Mouse (Mus musculus) megakaryocyte, embryonic 14.5 days (primary cell): ENCODE data around the gene Fbxl7. TPM values are rescaled to one million over a fixed set of nuclear protein-coding genes. Genes with fewer than 3 reads are reported as not detected.
A peak's percentile ranks its signal among the peaks of the same experiment; 100 is the strongest.

Experiments
- H3K27me3 ChIP-seq: replicated peaks from 2 replicates; pipeline ENCODE3; 2012; ENCODE audit warnings: inconsistent platforms
- H3K36me3 ChIP-seq: replicated peaks from 2 replicates; pipeline ENCODE3; 2012; ENCODE audit warnings: low read length, inconsistent platforms, mixed read lengths
- H3K4me1 ChIP-seq: 2 replicates; pipeline ENCODE4 v1.6.1; 2012; ENCODE audit warnings: inconsistent platforms
- H3K4me3 ChIP-seq: replicated peaks from 2 replicates; pipeline ENCODE3; 2012; ENCODE audit warnings: moderate library complexity, mild to moderate bottlenecking, inconsistent platforms
- H3K9me3 ChIP-seq: 2 replicates; pipeline ENCODE4 v1.6.1; 2012; ENCODE audit warnings: inconsistent platforms
- FLI1 ChIP-seq: IDR thresholded peaks from 2 replicates; pipeline ENCODE4 v1.6.1; 2012; ENCODE audit warnings: low read length, inconsistent platforms, mixed read lengths
- GATA1 ChIP-seq: IDR thresholded peaks from 3 replicates; pipeline ENCODE4 v1.6.1; 2012; ENCODE audit warnings: mixed read lengths, low read length, inconsistent platforms, borderline replicate concordance
- polyA plus RNA-seq: library from polyadenylated mRNA; stranded (reverse); fragments of >175 nt; gene quantifications from 2 replicates; pipeline ENCODE4 v1.2.3, GENCODE M21; 2012; ENCODE audit warnings: low replicate concordance; ENCODE audit not compliant: insufficient read depth

Gene Fbxl7
- polyA plus RNA-seq, 1 experiment = 0.04 TPM

DNA sequence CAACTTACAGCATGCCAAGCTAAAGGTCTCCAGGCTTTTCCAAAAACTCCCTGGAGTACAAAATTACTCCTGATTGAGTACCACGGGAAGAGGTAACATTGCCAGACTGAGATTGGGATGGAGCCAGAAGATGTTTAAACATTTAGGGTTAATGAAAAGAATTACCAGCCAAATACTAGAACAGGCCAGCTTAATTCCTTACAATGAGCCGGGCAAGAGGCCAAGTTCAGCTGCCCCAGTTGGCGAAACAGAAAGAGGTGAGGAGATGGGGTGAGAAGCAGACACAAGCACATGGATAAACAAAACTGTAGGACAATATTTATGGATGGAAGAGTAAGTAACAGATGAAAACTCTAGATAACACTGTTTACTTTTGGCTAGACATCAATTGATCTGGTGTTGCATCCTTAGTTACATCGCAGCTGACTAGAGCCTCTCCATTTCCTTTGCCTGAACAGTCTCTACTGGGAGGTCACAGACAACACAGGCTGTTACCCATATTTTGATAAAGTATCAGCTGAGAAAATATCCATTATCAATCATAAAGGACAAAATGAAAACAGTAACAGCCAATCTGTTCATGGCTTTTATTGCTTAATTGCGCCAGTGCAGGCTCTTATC is 222.0 kb downstream of the Fbxl7 start:
- no peaks in the 10 kb centered on the region for H3K36me3 ChIP-seq
- no peak overlapping the region for H3K4me3 ChIP-seq
- H3K9me3 ChIP-seq = peaks cover 4% of the 10 kb centered on the region
- TF ChIP-seq FLI1 (no peak), GATA1 (no peak)
- no peaks in the 10 kb centered on the region for H3K27me3 ChIP-seq
- H3K4me1 ChIP-seq = no peaks in the 10 kb centered on the region

DNA sequence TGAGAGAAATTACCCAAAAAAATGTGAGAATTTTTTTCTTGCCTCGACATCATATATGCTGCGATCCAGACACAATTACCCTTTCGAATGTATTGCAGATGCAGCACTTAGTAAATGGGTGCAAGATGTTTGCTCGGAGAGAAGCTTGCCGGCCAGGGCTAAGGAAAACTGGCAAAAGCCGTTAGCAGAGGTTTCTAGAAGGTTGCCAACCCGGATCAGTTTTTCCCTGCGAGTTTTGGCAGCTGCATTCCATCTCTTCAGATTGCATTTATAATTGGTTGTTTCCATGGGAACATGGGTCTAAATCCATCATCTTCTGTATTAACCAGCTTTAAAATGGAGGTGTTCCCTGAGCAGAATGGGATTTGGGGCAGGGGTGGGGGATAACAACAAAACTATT is 240.4 kb downstream of the Fbxl7 start:
- Histone ChIP-seq H3K36me3 (no peaks in the 10 kb centered on the region), H3K4me1 (no peaks in the 10 kb centered on the region), H3K27me3 (no peaks in the 10 kb centered on the region), H3K4me3 (no peak overlapping the region), H3K9me3 (peaks cover 4% of the 10 kb centered on the region)
- no peak for TF ChIP-seq GATA1
- TF ChIP-seq FLI1 = no peak

DNA sequence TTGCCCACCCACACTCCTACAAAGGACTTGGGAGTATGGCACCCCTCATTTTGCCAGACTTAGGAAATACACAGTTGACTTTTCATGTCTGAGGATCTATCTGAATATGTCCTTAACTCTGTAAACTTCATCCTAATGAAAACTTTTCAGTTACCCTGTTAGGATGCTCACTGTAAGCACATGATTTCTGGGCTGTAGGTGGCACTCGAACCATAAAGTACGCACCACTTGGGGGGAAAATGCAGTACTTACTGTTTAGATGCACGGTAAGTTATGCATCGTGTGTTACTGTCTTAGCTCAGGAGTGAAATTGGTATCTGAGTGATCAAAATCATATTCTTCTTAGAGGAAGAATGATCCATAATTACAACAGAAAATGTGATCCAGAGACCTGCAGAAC is 252.8 kb downstream of the Fbxl7 start:
- H3K36me3 ChIP-seq = no peaks in the 10 kb centered on the region
- peaks cover 5% of the 10 kb centered on the region for H3K9me3 ChIP-seq
- TF ChIP-seq FLI1 (no peak), GATA1 (no peak)
- no peaks in the 10 kb centered on the region for H3K4me1 ChIP-seq
- H3K27me3 ChIP-seq = no peaks in the 10 kb centered on the region
- no peak overlapping the region for H3K4me3 ChIP-seq

DNA sequence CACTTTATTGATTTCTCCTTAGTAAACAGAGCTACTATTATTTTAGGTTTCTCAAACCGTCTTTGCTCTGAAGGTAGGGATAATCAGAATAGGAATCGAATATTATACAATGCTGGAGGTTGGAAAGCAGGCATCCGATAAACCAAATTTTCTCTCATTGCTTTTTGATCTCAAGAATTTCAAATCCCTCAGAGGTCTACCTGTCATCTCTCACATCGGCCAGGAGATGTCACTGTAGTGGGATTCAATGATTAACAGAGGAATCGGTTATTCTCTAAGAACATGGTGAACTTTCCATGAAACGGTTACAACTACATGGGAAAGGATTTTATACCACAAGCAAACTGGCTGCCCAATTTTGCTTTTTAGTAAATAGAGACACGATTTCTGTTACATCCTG is 255.7 kb downstream of the Fbxl7 start:
- Histone ChIP-seq H3K36me3 (no peaks in the 10 kb centered on the region), H3K27me3 (no peaks in the 10 kb centered on the region), H3K9me3 (no peaks in the 10 kb centered on the region), H3K4me3 (no peak overlapping the region), H3K4me1 (no peaks in the 10 kb centered on the region)
- TF ChIP-seq GATA1 = no peak
- TF ChIP-seq FLI1 = no peak

DNA sequence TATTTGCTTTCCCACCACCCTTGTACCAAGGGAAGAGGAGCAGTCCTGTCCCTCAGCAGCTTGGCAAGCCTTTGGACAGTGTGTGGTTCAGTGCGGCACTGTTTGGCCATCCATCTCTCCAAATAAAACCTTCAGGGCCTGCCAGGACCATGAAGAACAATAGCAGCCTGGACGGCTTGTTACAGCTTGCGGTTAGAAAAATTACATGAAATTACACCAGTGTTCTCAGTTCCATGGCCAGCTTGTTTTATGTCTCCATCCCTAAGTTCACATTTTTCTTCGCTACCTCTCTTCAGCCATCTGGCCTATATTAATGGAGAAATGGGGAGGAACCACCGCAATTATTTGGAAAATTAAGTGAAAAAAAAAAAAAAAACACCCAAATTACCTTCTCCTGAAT is 259.8 kb downstream of the Fbxl7 start:
- no peaks in the 10 kb centered on the region for H3K4me1 ChIP-seq
- H3K4me3 ChIP-seq = no peak overlapping the region
- no peaks in the 10 kb centered on the region for H3K9me3 ChIP-seq
- H3K27me3 ChIP-seq = no peaks in the 10 kb centered on the region
- TF ChIP-seq FLI1 (no peak), GATA1 (no peak)
- no peaks in the 10 kb centered on the region for H3K36me3 ChIP-seq

DNA sequence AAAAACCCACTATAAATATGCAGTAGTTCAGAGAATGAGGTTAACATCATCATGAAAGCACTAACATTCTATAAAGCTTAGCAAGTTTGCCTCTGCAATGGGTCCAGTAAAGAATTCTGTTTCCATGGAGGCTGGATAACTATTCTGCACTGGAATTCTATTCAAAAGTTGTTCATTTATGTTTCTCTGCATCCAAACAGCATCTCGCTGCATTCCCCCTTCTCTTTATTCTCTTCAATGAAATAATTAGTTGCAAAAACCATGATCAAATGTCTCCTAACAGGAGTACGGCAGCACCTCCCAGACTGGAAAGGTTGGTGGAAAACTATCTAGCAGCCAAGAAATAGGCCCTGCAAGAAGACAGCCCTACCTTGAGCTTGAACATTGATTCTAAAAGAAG is 267.2 kb downstream of the Fbxl7 start:
- Histone ChIP-seq H3K27me3 (no peaks in the 10 kb centered on the region), H3K4me1 (no peaks in the 10 kb centered on the region), H3K9me3 (peaks cover 4% of the 10 kb centered on the region; the same call in 1 of the 2 replicates), H3K4me3 (no peak overlapping the region), H3K36me3 (no peaks in the 10 kb centered on the region)
- TF ChIP-seq FLI1 (no peak), GATA1 (no peak)

DNA sequence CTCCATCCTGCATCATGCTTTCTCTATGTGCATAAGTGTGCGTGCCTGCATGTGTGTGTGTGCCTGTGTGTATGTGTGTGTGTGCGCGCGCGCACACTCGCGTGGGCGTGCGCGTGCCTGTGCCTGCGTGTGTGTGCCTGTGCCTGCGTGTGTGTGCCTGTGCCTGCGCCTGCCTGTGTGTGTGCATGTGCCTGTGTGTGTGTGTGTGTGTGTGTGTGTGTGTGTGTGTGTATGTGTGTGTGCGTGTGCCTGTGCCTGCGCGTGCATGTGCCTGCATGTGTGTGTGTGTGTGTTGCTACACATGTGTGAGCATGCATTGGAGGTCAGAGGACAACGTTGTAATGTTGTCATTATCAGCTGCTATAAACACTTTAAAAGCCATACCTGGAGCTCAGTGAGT is 272.1 kb downstream of the Fbxl7 start:
- H3K4me1 ChIP-seq = no peaks in the 10 kb centered on the region
- no peaks in the 10 kb centered on the region for H3K27me3 ChIP-seq
- H3K9me3 ChIP-seq = peaks cover 6% of the 10 kb centered on the region; the same call in 1 of the 2 replicates
- peak overlapping the region; percentile 73 for H3K4me3 ChIP-seq
- no peaks in the 10 kb centered on the region for H3K36me3 ChIP-seq
- TF ChIP-seq FLI1 = no peak
- no peak for TF ChIP-seq GATA1

DNA sequence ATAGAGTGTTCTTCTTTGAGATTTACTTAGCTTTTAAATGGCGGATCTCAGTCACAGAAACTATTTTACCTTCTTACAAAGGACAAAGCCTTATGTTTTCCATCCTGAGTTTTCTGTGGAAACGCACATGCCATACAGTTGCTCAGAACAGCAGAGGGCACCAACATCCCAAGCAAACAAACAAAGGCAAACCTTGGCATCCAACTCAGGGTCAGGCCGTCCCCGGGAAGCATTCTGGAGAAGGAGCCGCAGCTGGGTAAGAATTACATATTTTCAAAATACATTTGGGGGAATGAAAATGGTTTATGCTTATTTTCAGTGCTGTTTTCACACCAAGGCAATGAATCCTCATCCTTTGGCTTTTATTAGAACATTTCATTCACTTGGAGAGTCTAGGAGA is 275.1 kb downstream of the Fbxl7 start:
- TF ChIP-seq GATA1 (no peak), FLI1 (no peak)
- no peaks in the 10 kb centered on the region for H3K4me1 ChIP-seq
- H3K27me3 ChIP-seq = no peaks in the 10 kb centered on the region
- peaks cover 6% of the 10 kb centered on the region; the same call in 1 of the 2 replicates for H3K9me3 ChIP-seq
- H3K4me3 ChIP-seq = no peak overlapping the region
- H3K36me3 ChIP-seq = no peaks in the 10 kb centered on the region

DNA sequence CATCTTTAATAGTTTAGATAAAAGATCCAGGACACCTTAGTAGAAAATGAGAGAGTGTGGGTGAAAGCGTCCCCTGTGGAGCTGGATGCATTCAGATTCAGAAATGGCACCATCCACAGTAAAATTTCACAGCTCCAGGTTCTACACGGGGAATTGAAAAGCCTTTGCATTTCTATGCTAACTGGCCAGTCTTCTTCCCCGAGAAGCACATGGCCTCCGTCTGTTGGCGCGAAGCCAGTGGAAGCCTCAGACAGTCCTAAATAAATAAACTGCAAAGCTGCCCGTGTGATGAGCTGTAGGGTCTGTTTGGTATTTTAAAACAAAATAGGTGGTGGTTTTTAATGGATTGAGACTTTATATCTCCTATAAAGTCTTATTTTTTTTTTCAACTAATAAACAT is 276.2 kb downstream of the Fbxl7 start:
- Histone ChIP-seq H3K36me3 (no peaks in the 10 kb centered on the region), H3K27me3 (no peaks in the 10 kb centered on the region), H3K4me3 (no peak overlapping the region), H3K9me3 (peaks cover 6% of the 10 kb centered on the region; the same call in 1 of the 2 replicates), H3K4me1 (no peaks in the 10 kb centered on the region)
- TF ChIP-seq FLI1 (no peak), GATA1 (no peak)

DNA sequence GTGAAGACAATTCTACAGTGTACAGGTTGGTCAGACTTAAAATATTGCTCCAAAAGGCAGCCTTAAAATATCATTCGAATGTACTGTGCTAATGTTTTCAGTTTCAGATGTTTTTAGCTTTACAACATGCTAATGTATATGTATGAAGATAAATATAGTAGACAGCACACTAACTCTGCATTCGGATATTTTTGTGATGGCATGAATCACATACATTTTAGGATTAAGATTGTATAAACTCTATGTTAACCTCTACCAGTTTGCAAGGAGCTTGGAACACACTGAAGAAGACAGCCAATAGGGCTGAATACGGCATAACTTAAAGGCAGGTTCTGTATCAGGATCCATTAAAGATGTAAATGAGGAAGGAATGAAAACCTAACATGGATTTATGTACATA is 299.1 kb downstream of the Fbxl7 start:
- H3K9me3 ChIP-seq = no peaks in the 10 kb centered on the region; the same call in 1 of the 2 replicates
- H3K27me3 ChIP-seq = no peaks in the 10 kb centered on the region
- H3K4me3 ChIP-seq = no peak overlapping the region
- no peaks in the 10 kb centered on the region for H3K36me3 ChIP-seq
- no peaks in the 10 kb centered on the region for H3K4me1 ChIP-seq
- no peak for TF ChIP-seq GATA1
- no peak for TF ChIP-seq FLI1
